Mouse (Mus musculus) intestine, embryonic 14.5 days (tissue): ENCODE data around the gene Speg. TPM values are rescaled to one million over a fixed set of nuclear protein-coding genes. Genes with fewer than 3 reads are reported as not detected.

Experiments used
- ATAC-seq: fragments of 200-750 bp; cut with Nextera tagmentation; replicated peaks from 2 replicates; pipeline ENCODE4 v1.8.0; 2017; ENCODE audit warnings: low read depth, moderate number of reproducible peaks, moderate TSS enrichment, moderate library complexity; ENCODE audit not compliant: low FRiP score, low TSS enrichment
- DNase-seq: peaks from one replicate; pipeline ENCODE4 v3.0.0-alpha.2; 2018; ENCODE audit warnings: low spot score
- H3K27ac ChIP-seq: fragments of 300-500 bp; sonication (generic); 2 replicates; pipeline ENCODE4 v1.5.1; 2014; ENCODE audit warnings: low read depth, mild to moderate bottlenecking, control low read depth
- H3K27me3 ChIP-seq: fragments of 300-500 bp; sonication (generic); replicated peaks from 2 replicates; pipeline ENCODE4 v1.6.1; 2014; ENCODE audit warnings: low read length, control low read depth; ENCODE audit not compliant: control insufficient read depth, insufficient read depth
- H3K36me3 ChIP-seq: fragments of 300-500 bp; sonication (generic); 2 replicates; pipeline ENCODE4 v1.6.1; 2014; ENCODE audit warnings: low read length, control low read depth; ENCODE audit not compliant: control insufficient read depth, insufficient read depth
- H3K4me1 ChIP-seq: fragments of 300-500 bp; sonication (generic); replicated peaks from 2 replicates; pipeline ENCODE4 v1.6.1; 2014; ENCODE audit warnings: low read length, control low read depth, mixed read lengths; ENCODE audit not compliant: control insufficient read depth, insufficient read depth
- H3K4me2 ChIP-seq: fragments of 300-500 bp; sonication (generic); 2 replicates; pipeline ENCODE4 v1.6.1; 2014; ENCODE audit warnings: low read length
- H3K4me3 ChIP-seq: fragments of 300-500 bp; sonication (generic); 2 replicates; pipeline ENCODE4 v1.5.1; 2014; ENCODE audit warnings: low read depth, low read length, control low read depth, mixed read lengths
- H3K9ac ChIP-seq: fragments of 300-500 bp; sonication (generic); 2 replicates; pipeline ENCODE4 v1.6.1; 2014; ENCODE audit warnings: mild to moderate bottlenecking, low read length
- H3K9me3 ChIP-seq: fragments of 300-500 bp; sonication (generic); 2 replicates; pipeline ENCODE4 v1.6.1; 2016; ENCODE audit warnings: low read length, control low read depth; ENCODE audit not compliant: control insufficient read depth
- WGBS: fragments of 180-500 bp; shearing (Covaris S2); extraction: QIAGEN DNeasy Blood & Tissue Kit; methylation state at CpG from one replicate; pipeline ENCODE4 v1.1.7; 2014; 5-methylcytosine and 5-hydroxymethylcytosine counted together
- polyA plus RNA-seq: library from polyadenylated mRNA; unstranded; fragments of >200 nt; fragmentation: Nextera tagmentation; extraction: Ambion mirVana; gene quantifications from 2 replicates; pipeline ENCODE4 v1.2.1, GENCODE M21; 2014

Speg gene
- polyA plus RNA-seq, 1 experiment from 2014 or later: 46.7 TPM

- Histone ChIP-seq H3K9ac (no peak overlapping the region), H3K4me3 (peak overlapping the region; percentile 8), H3K27me3 (peaks cover 50% of the 10 kb centered on the region), H3K4me2 (peak overlapping the region; percentile 49), H3K36me3 (no peaks in the 10 kb centered on the region), H3K9me3 (no peaks in the 10 kb centered on the region), H3K27ac (0 out of 2 replicates have a peak overlapping the region, but pooled peaks have one; percentile 22), H3K4me1 (peaks cover 28% of the 10 kb centered on the region)
- WGBS: 2% methylated on average over 22 of the region's 22 CpGs
- ATAC-seq (peak; percentile 25; the same call in 1 of the 2 replicates), DNase-seq (peak; percentile 90)
Observed at GRCm38 (mm10) chr1:75445751-75446611, 70.9 kb downstream of the Speg start.

- Histone ChIP-seq H3K4me2 (peak overlapping the region; percentile 49), H3K9me3 (no peaks in the 10 kb centered on the region), H3K4me1 (peaks cover 31% of the 10 kb centered on the region), H3K9ac (no peak overlapping the region), H3K36me3 (no peaks in the 10 kb centered on the region), H3K27ac (0 out of 2 replicates have a peak overlapping the region, but pooled peaks have one; percentile 22), H3K4me3 (no peak overlapping the region), H3K27me3 (peaks cover 57% of the 10 kb centered on the region)
- no peak for DNase-seq
- WGBS: 4% methylated on average over 20 of the region's 20 CpGs
- ATAC-seq: no peak
Observed at GRCm38 (mm10) chr1:75446656-75447055, 71.6 kb downstream of the Speg start.

- peaks cover 31% of the 10 kb centered on the region for H3K4me1 ChIP-seq
- 6% methylated on average over 10 of the region's 10 CpGs for WGBS
- no peak overlapping the region for H3K9ac ChIP-seq
- no peak overlapping the region for H3K4me3 ChIP-seq
- ATAC-seq (no peak; the same call in 1 of the 2 replicates), DNase-seq (no peak)
- H3K27me3 ChIP-seq: peaks cover 65% of the 10 kb centered on the region
- peak overlapping the region; percentile 29 for H3K4me2 ChIP-seq
- H3K36me3 ChIP-seq: no peaks in the 10 kb centered on the region
- H3K9me3 ChIP-seq: no peaks in the 10 kb centered on the region
- no peak overlapping the region for H3K27ac ChIP-seq
Observed at GRCm38 (mm10) chr1:75447265-75448051, 72.4 kb downstream of the Speg start.

- Histone ChIP-seq H3K27ac (no peak overlapping the region), H3K9me3 (no peaks in the 10 kb centered on the region), H3K4me1 (peaks cover 31% of the 10 kb centered on the region), H3K27me3 (peaks cover 71% of the 10 kb centered on the region), H3K4me3 (no peak overlapping the region), H3K9ac (no peak overlapping the region), H3K36me3 (no peaks in the 10 kb centered on the region), H3K4me2 (0 out of 2 replicates have a peak overlapping the region, but pooled peaks have one; percentile 29)
- DNase-seq: no peak
- ATAC-seq: no peak
- WGBS: 3% methylated on average over 6 of the region's 7 CpGs
Observed at GRCm38 (mm10) chr1:75448052-75448431, 72.9 kb downstream of the Speg start.

- H3K4me3 ChIP-seq: no peak overlapping the region
- H3K4me2 ChIP-seq: no peak overlapping the region; the same call in 1 of the 2 replicates
- 5% methylated on average over 13 of the region's 14 CpGs for WGBS
- H3K36me3 ChIP-seq: no peaks in the 10 kb centered on the region
- ATAC-seq: no peak
- H3K27me3 ChIP-seq: peaks cover 72% of the 10 kb centered on the region
- DNase-seq: no peak
- no peak overlapping the region for H3K27ac ChIP-seq
- peaks cover 31% of the 10 kb centered on the region for H3K4me1 ChIP-seq
- H3K9me3 ChIP-seq: no peaks in the 10 kb centered on the region
- no peak overlapping the region for H3K9ac ChIP-seq
Observed at GRCm38 (mm10) chr1:75448937-75449336, 73.8 kb downstream of the Speg start.

GRCm38 (mm10) chr1:75449377-75450135, 74.5 kb downstream of the Speg start:
- no peak overlapping the region for H3K9ac ChIP-seq
- no peak for ATAC-seq
- H3K4me2 ChIP-seq: peak overlapping the region; percentile 45; the same call in 1 of the 2 replicates
- H3K4me3 ChIP-seq: no peak overlapping the region
- WGBS: 11% methylated on average over 8 of the region's 8 CpGs
- H3K36me3 ChIP-seq: no peaks in the 10 kb centered on the region
- no peak for DNase-seq
- peaks cover 75% of the 10 kb centered on the region for H3K27me3 ChIP-seq
- no peaks in the 10 kb centered on the region for H3K9me3 ChIP-seq
- H3K4me1 ChIP-seq: peaks cover 31% of the 10 kb centered on the region
- no peak overlapping the region for H3K27ac ChIP-seq

GRCm38 (mm10) chr1:75450314-75451005, 75.4 kb downstream of the Speg start, which contains the start of gene Asic4:
Gene Asic4, plus strand, starts transcription at chr1:75450436.
- no peaks in the 10 kb centered on the region for H3K9me3 ChIP-seq
- H3K36me3 ChIP-seq: no peaks in the 10 kb centered on the region
- ATAC-seq (no peak), DNase-seq (no peak)
- WGBS: 3% methylated on average over 35 of the region's 35 CpGs
- H3K9ac ChIP-seq: peak within 1 kb of the TSS; percentile 11; the same call in 1 of the 2 replicates
- H3K4me1 ChIP-seq: peaks cover 30% of the 10 kb centered on the region
- peak within 1 kb of the TSS; percentile 19; the same call in 1 of the 2 replicates for H3K4me3 ChIP-seq
- peaks cover 79% of the 10 kb centered on the region for H3K27me3 ChIP-seq
- no peak within 1 kb of the TSS for H3K27ac ChIP-seq
- H3K4me2 ChIP-seq: peak within 1 kb of the TSS; percentile 45
